Mouse (Mus musculus): ENCODE measurements around the gene Slc35e4. TPM values are rescaled to one million over a fixed set of nuclear protein-coding genes. Genes with fewer than 3 reads are reported as not detected.

The Slc35e4 gene
- not detected for polyA plus RNA-seq (2014; fragmentation: Illumina TruSeq; extraction: RNeasy Lipid Tissue Mini Kit (QIAGEN cat#74804); ENCODE audit: low replicate concordance)

DNA sequence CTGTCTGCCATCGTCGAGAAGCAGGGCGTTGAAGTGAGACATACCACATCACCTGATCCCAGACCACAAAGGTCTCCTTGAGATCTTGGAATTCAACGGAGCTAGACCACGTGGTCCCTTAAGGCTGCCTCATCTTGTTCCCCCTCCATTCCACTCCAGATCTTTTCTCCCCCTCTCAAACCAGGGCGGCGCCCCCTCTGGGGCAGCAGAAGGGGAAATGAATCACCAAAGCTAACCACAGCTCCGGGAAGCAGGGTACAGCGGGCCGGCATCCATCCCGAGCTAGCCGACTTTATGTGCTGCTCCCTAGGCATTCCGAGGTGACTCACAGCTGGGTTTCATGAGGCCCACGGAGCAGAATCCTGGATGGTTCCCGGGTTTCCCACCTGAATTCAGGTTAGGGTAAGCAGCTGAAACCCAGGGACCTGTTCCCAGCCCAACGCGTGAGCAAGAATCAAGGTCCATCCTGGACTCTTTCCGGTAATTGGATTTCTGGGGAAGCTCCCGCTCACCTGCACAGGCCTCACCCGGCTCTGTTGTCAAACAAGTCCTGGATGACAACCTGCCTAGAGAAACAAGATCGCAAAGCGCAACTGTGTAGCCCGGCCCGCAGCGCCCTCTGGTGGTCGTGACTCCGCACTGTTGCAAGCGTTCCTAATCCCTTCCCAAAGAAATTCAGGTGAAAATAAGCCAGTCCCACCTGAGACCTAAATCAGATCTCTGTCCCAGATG lies at the start of gene Slc35e4:
Slc35e4 (minus strand) TSS at position 556 of the 732 bp plus-strand sequence.

DNA sequence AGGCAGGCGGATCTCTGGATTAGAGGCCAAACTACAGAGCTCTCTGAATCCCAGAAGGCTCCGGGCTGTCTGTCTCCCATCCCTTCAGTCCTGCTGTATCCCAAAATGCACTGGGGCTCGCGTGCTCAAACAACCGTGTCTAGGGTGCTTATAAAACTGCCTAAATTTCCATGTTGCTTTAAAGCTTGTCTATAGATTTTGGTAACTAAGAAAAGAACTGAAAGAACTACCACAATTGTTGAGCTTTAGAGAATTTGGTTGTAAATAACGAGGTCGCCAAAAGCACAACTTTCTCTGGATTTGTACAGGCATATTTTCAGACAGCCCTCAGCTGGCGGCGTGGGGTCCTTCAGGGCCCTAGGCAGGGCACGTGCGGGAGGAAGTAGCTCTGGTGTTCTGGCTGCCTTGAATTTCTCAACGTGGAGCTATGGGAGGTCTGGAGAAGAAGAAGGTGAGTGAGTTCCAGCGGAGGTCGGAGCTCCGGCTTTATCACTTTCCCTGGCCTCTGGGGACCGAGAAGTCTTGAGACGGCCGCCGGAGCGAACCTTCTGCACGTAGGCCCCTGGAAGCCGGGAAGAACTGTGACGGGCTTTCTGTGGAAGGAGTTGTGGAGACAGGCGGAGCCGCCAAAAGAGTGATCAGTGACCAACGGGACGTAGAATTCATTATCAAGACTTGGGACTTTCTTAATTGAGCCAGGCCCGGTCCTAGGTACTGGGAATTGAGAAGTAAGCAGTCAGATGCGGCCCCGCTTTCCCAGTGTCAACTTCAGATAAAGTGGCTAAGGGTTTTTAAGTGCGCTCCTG lies 49.3 kb upstream of the Slc35e4 start, which contains the start of gene Pes1:
Pes1 (plus strand) TSS at position 366 of the 806 bp plus-strand sequence.

DNA sequence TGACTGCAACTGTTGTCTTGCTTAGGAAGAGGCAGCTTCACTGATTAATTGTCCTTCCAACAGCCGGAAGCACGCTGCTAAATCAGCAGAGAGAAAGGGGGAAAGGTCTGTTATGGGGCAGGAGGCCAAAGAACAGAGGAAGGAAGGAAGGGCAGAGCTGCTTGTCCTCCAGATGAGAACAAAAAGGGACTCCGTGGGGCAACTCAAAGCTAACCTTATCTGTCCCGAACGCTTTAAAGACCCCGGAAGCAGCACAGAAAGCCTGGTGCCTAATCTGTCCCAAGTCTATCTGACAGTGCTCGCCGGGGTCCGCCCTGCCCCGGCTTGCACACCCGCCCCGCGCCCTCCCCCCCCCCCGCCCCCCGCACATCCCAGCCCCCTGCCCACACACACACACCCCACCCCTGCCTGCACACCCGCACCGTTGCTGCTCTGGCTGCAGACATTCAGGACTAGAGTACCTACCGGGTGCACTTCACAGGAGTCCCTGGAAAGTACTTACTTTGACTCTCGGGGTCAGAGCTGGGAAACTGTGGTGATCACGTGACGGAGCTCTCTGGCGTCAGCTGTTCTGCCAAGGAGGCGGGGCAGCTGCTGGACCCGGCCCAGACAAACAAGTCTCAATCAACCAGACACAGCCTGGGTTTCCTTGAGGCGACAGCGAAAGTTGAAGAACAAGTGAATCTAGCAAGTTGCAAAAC lies 17.2 kb upstream of the Slc35e4 start, which contains the start of gene Tcn2:
Tcn2 (minus strand) TSS at position 649 of the 701 bp plus-strand sequence.

DNA sequence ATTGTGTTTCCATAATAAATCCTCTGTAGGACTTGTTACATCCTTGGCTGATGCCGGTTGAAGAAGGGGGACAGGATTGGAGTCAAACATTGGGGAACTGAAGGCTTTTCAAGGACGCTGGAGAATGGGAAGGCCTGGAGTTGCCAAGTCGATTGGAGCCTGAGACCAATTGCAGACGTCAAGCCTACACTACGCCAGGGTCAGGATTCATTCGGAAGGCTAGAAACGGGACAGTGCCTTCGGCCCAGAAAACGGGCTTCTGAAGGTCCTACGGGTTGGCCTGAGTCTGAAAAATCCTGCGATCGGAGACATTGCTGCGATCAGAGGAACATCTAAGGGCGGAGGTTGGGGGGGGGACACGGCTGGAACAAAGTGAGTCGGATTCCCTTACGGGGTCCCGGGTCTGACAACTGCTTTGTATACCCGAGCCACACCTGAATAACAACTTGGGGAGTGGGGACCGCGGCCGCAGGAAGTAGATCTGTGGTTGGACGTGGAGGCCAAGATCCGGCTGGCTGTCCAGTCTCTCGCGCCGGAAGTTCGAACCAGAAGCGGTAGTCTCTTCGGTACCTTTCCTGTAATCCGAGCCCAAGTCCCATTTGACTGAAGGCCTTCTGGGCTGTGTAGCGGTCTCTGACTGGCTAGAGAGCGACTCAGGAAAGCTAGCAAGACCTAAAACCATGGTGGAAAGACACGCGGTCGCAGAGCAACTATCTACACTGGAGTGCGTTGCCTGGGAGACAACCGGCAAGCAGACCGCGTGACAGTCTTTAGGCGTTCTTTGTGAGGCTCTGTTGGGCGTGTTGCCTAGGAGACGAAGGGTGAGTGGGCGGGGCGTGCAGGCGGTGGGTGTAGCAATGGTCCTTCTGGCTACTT lies 19.8 kb downstream of the Slc35e4 start, which contains the start of the genes 4921536K21Rik and Dusp18:
4921536K21Rik (minus strand) TSS at position 693 of the 876 bp plus-strand sequence.
Dusp18 (plus strand) TSS at position 835 of the 876 bp plus-strand sequence.

DNA sequence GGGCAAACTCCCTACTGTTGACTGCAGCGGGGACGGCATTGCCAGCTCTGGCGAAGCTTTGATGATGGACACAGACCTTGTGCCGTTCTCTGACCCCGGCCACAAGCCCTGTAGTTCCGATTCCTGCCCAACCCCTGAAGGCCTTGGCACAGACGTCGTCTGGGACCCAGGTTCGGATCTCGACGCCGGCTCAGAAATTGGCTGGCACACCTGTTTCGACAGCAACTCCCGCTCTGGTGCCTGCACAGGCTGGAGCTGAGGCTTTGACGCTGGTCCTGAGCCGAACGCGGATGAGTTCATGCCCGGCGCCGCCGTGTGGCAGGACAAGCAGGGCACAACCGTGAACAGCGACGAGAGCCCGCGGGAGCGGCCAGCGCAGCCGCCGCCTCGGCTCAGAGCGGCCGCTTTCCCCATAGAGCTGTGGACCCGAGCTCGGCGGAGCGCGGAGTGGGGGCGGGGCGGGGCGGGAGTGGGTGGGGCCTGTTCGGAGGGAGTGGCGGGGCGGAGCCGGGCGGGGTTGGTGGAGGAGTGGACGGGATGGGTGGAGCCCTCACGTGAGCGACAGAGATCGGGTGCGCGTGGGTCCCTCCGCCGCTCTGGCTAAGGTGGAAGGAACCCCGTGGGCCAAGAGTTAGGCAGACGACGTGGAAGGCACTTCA lies 50.9 kb downstream of the Slc35e4 start, which contains the start of gene Osbp2:
Osbp2 (minus strand) TSS at position 450 of the 659 bp plus-strand sequence.

Other genes with a start within 250 kb of the Slc35e4 start
- not detected for gene Osbp2, start 50.8 kb downstream of the Slc35e4 start, polyA plus RNA-seq (2014; fragmentation: Illumina TruSeq; extraction: RNeasy Lipid Tissue Mini Kit (QIAGEN cat#74804); ENCODE audit: low replicate concordance)
- gene 4921536K21Rik, start 19.6 kb downstream of the Slc35e4 start, polyA plus RNA-seq (2014; fragmentation: Illumina TruSeq; extraction: RNeasy Lipid Tissue Mini Kit (QIAGEN cat#74804); ENCODE audit: low replicate concordance), result not detected
- gene Dusp18, start 19.4 kb downstream of the Slc35e4 start, polyA plus RNA-seq (2014; fragmentation: Illumina TruSeq; extraction: RNeasy Lipid Tissue Mini Kit (QIAGEN cat#74804); ENCODE audit: low replicate concordance), result 1.1 TPM
- gene Tcn2, start 17.5 kb upstream of the Slc35e4 start, polyA plus RNA-seq (2014; fragmentation: Illumina TruSeq; extraction: RNeasy Lipid Tissue Mini Kit (QIAGEN cat#74804); ENCODE audit: low replicate concordance), result 2.6 TPM
- 9.3 TPM for gene Pes1, start 49.3 kb upstream of the Slc35e4 start, polyA plus RNA-seq (2014; fragmentation: Illumina TruSeq; extraction: RNeasy Lipid Tissue Mini Kit (QIAGEN cat#74804); ENCODE audit: low replicate concordance)
- gene 4930556J24Rik, start 62.1 kb upstream of the Slc35e4 start, polyA plus RNA-seq (2014; fragmentation: Illumina TruSeq; extraction: RNeasy Lipid Tissue Mini Kit (QIAGEN cat#74804); ENCODE audit: low replicate concordance), result not detected
- 0.89 TPM for gene Gal3st1, start 69.0 kb upstream of the Slc35e4 start, polyA plus RNA-seq (2014; fragmentation: Illumina TruSeq; extraction: RNeasy Lipid Tissue Mini Kit (QIAGEN cat#74804); ENCODE audit: low replicate concordance)
- gene Sec14l4, start 116.8 kb upstream of the Slc35e4 start, polyA plus RNA-seq (2014; fragmentation: Illumina TruSeq; extraction: RNeasy Lipid Tissue Mini Kit (QIAGEN cat#74804); ENCODE audit: low replicate concordance), result not detected
- not detected for gene Sec14l3, start 150.2 kb upstream of the Slc35e4 start, polyA plus RNA-seq (2014; fragmentation: Illumina TruSeq; extraction: RNeasy Lipid Tissue Mini Kit (QIAGEN cat#74804); ENCODE audit: low replicate concordance)
- 11.7 TPM for gene Mtfp1, start 180.8 kb upstream of the Slc35e4 start, polyA plus RNA-seq (2014; fragmentation: Illumina TruSeq; extraction: RNeasy Lipid Tissue Mini Kit (QIAGEN cat#74804); ENCODE audit: low replicate concordance)
- 64.0 TPM for gene Sec14l2, start 208.8 kb upstream of the Slc35e4 start, polyA plus RNA-seq (2014; fragmentation: Illumina TruSeq; extraction: RNeasy Lipid Tissue Mini Kit (QIAGEN cat#74804); ENCODE audit: low replicate concordance)
- 2.5 TPM for gene Rnf215, start 220.5 kb upstream of the Slc35e4 start, polyA plus RNA-seq (2014; fragmentation: Illumina TruSeq; extraction: RNeasy Lipid Tissue Mini Kit (QIAGEN cat#74804); ENCODE audit: low replicate concordance)
- gene Ccdc157, start 245.6 kb upstream of the Slc35e4 start, polyA plus RNA-seq (2014; fragmentation: Illumina TruSeq; extraction: RNeasy Lipid Tissue Mini Kit (QIAGEN cat#74804); ENCODE audit: low replicate concordance), result 1.3 TPM
- 9.0 TPM for gene Sf3a1, start 245.7 kb upstream of the Slc35e4 start, polyA plus RNA-seq (2014; fragmentation: Illumina TruSeq; extraction: RNeasy Lipid Tissue Mini Kit (QIAGEN cat#74804); ENCODE audit: low replicate concordance)